Mouse (Mus musculus) right cerebral cortex, postnatal 25 days (tissue): ENCODE measurements around the gene Fam117a.

ENCODE experiments used
- DNase-seq: peaks from one replicate; pipeline ENCODE4 v3.0.0; 2022

The Fam117a gene

DNA sequence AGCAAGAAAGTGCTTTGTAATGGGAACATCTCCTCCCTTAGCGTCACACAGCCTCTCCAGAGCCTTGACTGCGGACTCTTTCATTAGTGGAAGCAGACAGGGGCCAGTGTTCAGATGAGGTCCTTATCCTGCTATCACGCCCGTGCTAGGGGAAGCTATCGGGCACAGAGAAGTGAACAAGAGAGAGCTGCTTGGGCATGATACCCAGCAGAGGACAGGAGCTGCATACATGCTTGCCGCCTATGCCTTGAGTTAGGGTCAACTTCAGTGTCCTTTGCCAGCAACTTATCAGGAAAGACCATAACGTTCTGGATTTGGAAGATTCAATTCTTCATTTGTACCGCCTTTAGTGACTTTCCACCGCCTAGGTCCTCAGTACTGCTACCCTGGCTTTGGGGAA lies 3.0 kb upstream of the Fam117a start:
- no peak for DNase-seq

DNA sequence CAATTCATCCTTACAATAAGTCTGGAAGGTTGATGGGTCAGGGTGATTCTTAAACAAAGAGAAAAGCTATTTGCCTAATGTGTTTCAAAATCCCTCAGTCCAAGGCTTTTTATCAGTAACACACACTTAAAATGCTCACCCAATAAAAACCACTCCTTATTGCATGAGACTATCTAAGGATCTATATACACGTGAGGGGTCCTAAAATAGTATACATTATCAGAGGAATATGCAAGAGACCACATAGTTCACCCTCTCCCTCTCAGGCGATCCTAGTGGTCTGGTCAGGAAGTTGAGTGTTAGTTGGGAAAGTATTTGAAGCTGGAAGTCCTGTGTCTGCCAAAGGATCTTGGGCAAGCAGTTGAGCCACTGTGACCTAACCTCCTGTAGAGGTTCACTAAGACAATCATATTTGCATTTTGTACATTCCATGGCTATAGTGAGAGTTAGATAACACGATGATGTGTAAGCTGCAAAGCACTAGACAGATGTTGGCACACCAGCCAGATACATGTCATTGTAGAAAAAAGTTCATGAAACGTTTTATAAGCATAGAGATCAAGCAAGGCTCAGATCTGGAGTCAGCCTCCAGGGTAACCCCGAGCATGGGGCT lies 2.3 kb upstream of the Fam117a start:
- DNase-seq = no peak

DNA sequence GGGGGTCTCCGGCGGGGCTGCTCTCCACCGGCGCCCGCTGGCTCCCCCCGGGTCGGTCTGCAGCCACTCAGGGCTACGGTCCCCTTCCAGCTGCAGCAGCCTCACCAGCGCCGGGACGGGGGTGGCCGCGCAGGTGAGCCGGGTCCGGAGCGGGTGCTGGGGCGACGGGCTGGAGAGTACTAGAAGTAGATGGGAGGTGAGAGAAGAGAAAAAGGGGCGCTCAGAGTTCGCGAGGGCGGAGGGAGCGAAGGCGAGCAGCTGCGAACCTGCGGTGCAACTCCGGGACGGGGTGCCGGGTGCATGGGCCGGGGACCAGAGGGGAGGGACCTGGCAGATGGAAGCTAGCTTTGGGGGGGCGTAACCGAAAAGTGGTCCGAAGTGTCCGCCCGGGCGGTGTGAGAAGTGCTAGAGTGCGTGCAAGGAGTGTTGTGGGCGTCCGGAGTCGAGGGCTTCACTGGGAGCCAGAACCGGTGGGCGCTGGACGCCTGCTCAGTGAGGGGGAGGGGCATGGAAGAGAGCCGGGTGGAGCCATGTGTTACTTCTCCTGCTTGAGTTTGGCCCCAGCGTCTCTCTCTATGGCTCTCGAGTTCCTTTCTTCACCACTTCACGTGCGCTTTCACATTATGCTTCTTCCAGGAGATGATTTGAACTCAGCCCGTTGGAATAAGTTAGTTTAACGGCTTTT lies 453 bp downstream of the Fam117a start:
- DNase-seq = peak; percentile 34

DNA sequence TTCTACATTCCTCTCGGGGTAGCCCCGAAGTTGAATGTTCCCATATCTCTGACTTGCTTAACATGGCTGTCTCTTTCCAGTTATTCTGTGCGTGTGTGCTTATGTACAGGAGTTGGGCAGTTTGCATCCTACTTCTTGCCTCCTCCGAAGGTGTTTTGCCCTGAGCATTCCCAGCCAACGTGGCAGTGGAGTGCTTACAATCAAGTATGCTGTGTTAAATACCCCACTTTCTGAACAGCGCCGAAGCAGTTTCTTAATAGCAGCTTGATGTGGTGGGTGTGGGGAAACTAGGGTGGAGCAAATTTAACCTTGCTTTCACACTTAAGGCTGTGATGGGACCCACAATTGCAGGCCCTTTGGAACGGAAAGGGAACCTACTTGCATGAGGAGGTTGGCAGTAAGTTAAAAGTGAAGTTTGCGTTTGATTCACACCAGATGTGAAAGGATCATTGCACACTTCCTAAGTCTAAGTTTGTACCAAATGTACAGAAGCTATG lies 1.1 kb downstream of the Fam117a start:
- DNase-seq = no peak

DNA sequence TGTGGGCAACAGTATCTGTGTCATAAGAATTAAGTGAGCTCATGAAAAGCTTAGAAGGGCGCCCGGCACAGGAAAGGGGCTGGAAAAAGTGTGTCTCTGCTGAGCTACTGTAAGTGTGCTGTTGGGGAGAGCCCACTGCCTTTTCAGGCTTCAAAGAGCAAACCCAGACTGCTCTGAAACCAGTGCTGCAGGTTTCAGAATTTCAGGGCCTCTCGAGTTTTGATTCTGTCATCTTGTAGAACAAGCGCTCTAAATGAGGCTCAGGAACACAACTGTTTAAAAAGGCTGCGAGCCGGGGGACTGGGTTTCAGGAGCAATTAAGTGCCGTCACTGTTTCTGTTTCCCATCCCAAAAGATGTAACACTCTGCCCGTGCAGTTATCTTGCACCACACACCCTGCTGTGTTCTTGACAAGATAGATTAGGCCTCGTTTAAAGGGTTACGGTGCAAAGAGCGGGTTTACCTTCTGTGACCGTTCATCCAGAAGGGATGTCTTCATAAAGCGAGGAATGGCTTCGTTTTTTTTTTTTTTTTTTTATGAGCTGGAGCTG lies 2.7 kb downstream of the Fam117a start:
- DNase-seq = no peak

DNA sequence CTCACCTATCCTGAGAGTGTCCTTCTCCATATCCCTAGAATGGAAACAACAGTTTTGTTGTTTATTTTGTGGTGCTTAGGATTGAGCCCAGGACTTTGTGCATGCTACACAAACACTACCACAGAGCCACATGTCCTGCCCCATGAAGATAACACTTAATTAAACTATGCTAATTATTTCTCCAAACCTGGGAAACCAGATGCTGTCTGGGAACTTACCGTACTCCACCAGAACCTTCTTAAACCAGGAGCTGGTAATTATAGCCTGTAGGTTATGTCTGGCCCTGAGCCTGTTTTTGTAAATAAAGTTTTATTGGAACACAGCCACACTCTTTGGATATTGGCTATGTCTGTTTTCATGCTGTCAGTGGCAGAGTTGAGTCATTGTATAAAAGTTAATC lies 3.4 kb downstream of the Fam117a start:
- no peak for DNase-seq

DNA sequence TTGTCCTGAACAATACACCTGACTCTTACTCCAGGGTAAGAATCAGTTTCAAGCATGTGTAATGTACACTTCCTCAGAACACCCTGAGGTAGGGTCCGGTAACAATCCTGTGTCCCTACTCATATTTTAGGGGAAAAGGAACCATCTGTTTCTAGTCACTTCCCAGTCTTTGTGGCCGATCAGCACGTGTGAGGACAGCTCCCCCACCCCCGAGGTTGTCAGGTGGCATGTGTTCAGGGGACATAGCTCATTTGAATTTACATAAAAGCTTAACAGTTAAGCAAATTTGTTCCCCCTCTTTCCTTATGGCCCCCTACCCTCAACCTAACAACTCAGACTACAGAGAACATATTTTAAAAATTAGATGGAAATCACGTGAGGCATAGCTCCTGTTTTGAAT lies 3.8 kb downstream of the Fam117a start:
- DNase-seq = no peak

DNA sequence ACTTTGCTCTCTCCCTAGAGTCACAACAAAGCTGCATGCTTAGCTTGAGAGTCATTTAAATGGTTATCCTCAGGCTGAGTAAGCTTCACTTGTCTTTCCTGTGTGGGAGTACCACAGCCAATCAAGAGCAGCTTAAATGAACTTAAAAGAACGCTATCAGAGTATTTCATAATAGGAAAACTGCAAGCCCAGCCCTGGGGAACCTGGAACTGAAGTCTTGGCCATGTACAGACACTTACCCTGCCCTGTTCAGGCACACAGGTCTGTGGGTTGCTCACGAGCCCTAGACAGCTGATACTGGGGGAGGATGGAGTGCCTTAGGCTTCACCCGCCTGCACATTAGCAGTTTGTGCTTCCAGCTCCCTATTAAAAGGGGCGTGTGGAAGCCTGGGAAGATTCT lies 6.4 kb downstream of the Fam117a start:
- no peak for DNase-seq

DNA sequence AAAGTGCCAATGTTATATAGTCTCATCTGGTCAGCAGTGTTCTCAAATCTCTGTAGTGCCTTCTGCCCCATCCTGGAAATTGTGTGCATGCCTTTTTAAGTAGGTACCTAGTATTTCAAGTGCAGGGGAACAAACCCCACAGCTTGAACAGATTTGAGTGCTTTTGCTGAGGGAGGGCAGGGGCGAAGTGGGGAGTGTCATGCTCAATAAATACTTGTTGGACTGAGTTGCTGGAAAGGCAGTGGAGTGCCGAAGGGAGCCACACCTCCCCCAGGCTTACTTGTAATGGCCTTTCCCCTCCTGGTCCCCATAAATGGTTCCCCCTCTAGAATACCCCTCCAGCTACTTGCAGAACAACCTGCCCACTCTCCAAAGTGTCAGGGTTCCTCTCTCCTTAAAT lies 7.4 kb downstream of the Fam117a start:
- no peak for DNase-seq

DNA sequence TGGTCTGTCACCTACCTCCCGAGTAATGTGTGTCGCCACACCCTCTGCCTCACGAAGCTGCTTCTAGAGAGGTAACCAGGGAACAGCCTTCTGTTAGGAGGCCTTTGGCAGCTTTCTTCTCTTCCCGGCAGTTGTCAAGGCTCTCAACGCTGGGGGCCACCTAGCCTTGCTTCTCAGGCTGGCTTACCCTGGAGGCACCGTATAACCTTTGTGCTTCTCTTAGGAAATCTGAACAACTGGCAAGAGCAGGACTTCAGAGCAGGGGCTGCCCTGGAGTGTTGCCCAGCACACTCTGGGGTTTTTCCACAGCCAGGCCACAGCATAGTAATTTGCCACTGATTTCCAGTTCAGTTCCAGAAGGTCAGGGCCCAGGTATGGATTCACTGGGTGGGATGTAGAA lies 13.5 kb downstream of the Fam117a start:
- DNase-seq = no peak

DNA sequence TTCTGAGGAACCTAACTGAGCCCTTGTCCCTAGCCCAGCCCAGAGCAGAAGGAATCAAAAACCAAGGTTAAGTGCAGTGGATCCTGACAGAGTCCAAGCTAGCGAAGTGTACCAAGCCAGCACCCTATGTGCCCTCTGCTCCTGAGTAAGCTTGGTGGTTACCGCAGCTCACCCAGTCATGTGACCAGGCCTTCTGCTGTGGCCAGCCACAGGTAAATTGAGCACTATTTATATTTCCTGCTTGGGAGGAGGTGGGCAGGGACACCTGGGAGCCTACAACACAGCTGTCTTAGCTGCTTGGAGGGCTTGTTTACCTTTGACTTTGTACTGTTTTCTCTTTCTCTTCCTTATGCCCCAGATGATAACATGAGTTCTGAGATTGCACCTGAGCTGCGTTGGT lies 14.1 kb downstream of the Fam117a start:
- no peak for DNase-seq

DNA sequence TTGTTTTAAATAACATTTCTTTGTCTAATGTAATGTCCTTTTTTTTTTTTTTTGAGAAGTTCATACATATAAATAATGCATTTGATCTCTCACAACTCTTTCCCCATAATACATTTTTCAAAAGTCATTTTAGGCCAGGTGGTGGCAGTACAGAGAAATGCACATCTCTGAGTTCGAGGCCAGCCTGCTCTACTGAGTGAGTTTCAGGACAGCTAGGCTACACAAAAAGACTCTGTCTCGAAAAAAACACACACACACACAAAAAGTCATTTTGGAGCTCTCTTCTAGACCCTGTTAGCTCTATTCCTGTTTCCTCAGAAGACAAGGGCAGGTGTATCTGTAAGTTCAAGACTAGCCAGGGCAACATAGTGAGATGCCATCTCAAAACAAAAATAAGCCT lies 15.9 kb downstream of the Fam117a start:
- DNase-seq = no peak

DNA sequence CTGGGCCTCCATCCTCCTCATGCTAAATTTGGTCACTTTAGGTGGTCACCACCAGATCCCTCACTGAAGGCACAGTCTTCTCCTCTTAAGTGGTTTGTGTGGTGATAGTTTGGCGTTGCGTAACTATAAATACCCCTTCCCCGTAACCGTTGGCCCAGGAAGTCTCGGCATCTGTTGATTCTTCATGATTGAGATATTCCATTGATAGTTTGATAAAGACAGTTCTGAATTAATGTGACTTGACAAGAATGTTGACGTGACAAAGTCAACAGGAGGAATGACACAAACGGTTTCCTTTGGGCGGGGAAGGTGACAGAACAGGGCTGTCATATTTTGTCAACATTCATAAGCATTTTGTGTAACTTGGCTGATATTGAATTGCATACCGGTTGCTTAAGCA lies 16.4 kb downstream of the Fam117a start:
- DNase-seq = no peak

DNA sequence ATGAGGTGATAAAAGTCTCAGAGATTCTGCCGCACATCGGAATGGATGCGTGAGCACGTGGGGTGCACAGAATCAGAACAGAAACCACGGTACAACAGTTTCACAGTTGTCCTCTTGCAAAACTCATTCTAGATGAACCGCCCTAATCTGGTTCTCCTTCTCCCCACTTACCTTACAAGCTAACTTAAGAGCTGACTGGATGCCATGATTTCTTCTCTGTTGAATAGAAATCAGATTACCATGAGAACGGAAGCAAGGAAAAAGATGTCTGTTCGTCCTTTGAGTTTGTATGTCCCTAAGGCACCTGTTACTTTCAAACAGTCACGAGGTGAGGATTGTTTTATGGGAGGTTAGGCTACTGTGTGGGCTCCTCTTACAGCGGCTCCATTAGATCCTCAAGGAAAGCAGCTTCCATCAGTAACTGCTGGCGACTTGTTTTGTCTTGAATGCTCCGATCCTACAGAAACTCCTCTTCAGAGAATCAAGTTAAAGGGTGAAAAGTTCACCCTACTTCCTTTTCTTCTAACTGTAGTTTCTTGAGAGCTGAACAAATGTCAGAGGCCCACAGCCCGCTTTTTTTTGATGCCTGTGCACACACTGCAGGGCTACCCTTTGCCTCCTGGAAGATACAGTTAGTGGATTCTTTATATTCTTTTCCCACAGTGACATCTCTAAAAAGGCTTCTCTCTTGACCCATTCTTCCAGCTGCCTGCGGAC lies 17.6 kb downstream of the Fam117a start:
- DNase-seq = no peak

DNA sequence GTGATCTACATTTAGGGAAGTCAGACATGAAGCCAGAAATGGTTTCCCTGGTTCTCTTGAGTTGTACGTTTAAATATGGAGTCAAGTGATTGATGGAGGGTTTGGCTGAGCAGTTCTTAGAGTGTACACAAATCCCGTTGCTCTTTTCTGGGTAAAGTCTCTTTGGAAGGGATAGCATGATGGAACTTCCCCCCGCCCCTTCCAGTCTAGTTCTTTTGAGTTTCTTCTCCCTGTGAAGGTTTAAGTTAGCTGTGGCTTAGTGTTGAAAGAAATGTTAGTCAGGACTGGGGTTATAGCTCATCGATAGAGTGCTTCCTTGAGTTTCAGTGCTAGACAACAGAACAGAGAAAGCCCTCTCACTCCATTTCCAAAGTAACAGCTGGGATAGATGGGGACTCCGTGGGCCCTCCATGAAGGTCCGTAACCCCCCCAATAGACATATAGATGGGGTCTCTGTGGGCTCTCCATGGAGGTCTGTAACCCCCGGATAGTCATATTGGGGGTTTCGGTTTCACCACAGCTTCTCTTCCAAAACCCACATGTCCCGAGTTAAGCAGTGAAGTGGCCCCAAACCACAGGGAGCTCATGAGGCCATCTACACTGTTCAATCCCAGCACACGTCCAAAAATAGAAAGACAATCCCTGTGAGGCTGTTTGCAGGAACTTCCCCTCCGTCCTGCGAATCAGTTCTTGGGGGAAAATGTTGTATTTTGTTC lies 18.3 kb downstream of the Fam117a start:
- DNase-seq = no peak

DNA sequence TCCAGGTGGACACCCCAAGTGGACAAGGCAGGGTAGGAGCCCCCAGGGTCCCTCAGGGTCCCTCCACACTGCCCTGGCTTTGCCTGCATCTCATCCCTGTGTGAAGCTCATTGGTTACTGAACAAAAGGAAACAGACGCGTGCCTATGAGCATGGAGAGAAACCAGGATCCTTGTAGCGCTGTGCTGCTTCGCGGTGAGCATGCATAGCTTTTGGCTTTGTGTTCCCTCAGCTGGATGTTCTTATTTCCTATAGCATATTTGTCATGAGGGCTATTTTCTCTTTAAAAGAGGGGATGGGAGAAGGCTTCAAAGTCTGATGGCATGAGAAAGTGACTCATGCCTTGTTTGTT lies 18.8 kb downstream of the Fam117a start:
- no peak for DNase-seq

DNA sequence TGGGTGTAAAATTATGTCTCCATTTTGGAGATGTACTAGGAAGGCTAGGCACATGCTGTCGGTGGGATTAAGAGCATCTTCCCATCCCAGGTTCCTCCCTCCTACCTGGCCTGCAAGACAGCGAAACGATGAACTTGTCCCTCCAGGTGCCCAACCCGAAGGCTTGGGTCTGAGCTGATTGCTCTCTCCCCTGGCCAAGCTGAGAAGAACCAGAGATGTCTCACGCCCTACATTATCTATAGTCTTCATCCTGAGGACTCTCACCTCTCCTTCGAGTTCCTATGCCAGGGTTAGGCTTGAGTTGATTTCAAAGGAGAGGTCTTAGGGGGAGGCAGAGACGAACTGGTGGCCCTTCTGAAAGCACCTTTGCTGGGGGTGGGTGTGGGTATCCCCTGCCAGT lies 19.2 kb downstream of the Fam117a start:
- no peak for DNase-seq

DNA sequence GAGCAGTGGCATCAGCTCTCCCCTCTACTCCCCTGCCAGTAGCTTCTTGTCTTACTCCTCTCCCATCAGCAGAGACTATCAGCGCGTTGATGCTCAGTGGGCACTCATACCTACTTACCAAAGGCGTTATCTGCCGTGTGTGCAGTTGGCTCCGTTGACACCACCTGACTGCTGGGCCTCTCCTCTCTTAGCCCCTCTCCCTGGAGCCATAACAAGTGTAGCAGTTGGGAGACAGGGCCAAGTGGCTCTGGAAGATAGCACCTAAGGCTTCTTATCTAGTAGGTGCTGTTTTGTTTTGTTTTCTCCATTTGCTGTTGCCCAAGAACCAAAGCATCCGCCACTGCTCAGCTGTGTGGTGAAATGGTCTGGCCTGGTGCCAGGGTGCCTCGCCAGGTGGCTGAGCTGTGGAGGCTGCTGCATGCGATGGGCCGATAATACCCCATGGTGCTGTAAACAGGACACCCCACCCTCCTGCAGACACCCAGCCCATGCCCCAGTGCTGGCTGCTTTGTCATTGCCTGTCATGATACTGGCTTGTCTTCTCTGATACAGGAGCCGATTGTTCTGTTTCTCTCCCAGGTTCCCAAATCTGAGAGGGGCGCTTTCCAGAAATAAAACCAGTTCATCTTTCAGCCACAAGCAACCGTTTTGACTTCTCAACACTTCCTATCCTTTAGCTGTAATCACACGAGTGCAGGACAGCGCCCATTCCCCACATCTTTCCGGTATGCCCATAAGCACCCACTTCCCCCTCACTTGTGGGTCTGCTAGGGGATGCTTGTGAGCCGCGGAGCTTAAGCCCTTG lies 19.9 kb downstream of the Fam117a start:
- DNase-seq = no peak

DNA sequence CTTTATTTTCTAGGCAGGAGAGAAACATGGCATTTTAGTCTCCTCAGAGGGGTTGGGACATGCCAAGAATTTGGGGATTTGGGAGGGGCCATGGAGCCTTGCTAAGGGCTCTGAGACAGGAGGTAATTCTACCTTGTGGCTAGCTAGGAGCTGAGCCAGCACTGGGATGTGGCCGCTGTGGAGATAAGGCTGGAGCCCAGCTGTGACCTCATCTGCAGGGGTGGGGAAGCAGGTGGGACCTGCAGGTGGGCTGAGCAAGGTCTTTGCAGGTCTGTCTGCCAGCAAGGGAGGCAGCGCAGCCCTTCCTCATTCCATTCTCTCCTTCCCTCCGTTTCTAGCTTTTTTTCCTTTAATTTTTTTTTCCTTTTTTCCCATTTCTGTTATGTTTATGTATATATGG lies 21.4 kb downstream of the Fam117a start:
- DNase-seq = no peak

DNA sequence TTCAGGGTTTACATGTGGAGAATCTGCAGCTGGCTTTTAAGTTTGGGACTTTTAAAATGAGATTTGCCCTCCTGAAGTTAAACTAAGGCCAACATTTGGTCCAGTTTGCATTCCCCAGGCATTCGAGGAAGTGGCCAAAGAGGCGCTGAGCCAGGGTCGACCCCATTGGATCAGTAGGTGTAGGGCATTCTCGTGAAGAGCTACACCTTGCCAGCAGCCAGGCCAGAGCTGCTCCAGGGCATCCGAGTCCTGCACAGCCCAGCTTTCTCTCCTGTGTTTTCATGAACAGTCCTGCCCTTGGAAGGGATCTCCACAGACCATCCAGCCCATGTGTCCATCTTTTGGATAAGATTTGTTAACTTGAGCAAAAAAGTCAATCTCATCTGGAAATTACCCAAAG lies 27.6 kb downstream of the Fam117a start:
- DNase-seq = no peak

DNA sequence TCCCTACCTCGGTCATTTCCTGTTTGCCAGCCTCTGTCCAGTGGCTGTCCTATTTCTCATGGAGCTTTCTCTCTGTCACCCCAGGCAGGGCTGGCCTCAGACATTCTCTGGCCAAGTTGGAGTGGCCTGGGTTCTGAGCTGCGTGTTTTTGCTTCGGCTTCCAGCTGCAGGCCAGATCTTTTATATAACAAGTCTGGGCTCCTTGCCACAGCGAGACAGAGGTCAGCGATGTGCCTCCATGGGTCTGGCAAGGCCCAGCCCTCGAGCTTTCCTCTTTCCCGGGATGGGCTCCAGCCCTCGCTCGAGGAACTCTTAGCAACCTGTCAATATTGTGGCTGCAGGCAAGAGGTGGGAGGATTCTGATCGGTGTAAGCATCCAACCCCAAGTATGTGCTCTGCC lies 28.8 kb downstream of the Fam117a start:
- peak; percentile 44 for DNase-seq

DNA sequence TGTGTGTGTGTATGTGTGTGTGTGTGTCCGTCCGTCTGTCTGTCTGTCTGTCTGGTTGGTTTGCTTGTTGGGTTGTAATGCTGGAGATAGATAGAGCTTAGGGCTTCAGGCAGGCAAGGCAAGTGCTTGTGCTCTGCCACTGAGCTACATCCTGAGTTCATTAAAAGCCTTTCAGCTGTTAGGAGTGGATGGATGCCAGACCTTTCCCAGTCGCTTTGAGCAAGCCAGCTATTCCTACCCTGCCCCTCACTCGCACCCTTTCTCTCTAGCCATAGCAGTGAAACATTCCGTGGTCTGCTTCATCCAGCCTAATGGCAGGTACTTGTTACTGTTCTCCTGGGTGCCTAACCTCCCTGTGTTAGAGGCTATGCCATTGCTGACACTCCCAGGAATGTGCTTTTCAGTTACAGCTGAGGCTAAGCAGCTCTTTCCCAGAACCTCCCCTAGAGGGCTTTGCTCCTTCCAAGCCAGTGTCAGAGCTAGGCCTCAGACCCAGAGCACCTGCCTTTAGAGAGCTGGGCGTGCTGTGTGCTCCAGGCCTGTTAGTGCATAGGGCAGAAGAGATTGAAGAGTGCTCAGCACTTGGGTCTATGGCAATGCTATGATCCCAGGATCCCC lies 29.6 kb downstream of the Fam117a start:
- DNase-seq = no peak
